Mouse (Mus musculus) kidney, adult 2 months (tissue): Measurements from ENCODE around the gene Slc2a1.

ENCODE experiments used
- CTCF ChIP-seq: fragments of 200-500 bp; conservative IDR thresholded peaks from 2 replicates; pipeline ENCODE4 v1.5.1; 2011; ENCODE audit warnings: low read depth, mild to moderate bottlenecking, control low read depth, low read length, moderate library complexity, mixed read lengths; ENCODE audit not compliant: insufficient read depth, insufficient read length
- POLR2A ChIP-seq: fragments of 200-500 bp; IDR thresholded peaks from one replicate; pipeline ENCODE4 v1.6.1; 2011; ENCODE audit warnings: low read depth, low read length, control low read depth

DNA sequence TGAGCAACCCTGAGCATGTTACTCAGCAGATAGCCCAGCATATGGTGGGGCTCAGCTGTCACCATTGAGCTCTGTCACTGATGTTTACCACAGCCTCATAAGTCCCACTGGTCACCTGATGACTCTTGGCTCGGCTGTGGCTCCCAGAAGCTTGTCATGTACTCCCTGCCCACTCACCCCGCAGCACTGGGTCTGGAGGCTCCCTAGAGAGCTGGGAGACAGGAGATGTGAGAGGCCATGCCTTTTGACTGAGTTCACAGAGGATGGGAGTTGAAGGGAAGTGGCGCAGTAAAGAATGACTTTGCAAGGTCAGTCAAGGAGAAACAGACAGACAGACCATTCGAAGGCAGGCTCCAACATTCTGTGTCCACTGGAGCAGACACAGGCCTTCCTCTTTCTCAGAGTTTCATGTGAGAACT lies 10.2 kb downstream of the Slc2a1 start:
- no peak for TF ChIP-seq CTCF
- TF ChIP-seq POLR2A, result no peak
